Mouse (Mus musculus) regulatory T cell (primary cell): ENCODE measurements around the gene Nlrc5.
"Not testable (repeated sequence)": the region's sequence is repeated elsewhere in the genome, so short reads cannot be mapped to it uniquely, and the experiment has no call there.

Source experiments
- in situ Hi-C: fragments of 300-600 bp; cut with MboI, MseI; formaldehyde crosslinking; loops from one replicate; pipeline ENCODE4 v1.15.1; 2025; ENCODE audit warnings: high pct_unique_total_duplicates

Nlrc5 gene

DNA sequence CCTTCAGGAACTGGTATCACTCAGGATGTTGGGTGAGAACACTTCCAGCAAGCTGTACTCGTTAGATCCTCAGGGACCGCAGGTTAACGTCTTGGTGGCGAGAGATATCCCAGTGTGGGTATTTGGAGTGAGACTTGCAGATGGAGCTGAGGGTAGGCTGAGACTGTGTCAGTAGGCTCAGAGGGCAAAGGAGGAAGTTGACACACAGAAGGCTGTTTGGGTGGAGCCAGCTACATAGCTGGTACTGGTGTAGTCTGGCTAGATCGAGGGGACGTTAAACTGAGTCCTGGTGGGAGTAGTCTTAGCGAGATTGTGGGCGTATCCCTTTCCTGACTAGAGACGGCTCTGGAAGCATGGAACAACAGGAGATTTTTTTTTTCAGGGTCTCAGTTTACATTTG, 16.1 kb upstream of the Nlrc5 start:
- in situ Hi-C loops, result no loop called here

DNA sequence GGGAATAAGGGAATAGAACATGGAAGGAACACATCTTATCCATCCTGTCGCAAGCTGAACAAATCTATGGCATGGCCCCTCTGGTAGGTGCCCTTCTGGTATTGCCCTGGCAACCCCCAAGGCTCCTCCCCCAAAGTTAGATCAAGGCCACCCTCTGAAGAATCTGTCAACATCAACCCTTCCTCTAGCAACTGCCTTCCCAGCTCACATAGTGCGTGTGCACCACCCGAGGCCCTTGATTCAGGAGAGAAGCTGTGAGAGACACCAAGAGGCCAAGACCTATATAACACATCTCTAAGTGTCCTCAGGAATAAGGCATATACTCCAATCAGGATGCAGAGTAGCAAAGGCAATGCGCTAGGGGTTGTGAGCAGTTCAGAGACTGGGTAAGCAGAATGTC, 11.9 kb upstream of the Nlrc5 start:
- in situ Hi-C loops, result loop anchor here (5.0 kb wide), 1 partner anchor 55 kb away; no protein-coding TSS in a partner anchor

DNA sequence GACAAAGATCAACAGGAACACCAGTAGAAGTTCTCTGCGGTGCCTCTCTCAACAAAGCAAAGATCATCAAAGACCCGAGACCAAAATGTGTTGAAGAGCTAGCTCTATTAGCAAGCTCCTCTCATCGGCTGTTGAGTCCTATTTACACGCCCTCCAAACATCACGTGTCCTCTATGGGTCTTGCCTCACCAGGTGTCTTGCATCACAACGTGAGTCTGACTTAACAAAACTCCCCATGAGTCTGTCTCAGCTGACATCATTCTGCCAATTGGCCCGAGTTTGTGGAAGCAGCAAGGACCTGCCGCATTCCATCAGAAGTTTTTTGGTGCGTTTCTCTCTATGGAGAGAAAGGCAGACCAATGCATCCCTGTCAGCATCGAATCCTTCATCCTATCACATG, 6.2 kb upstream of the Nlrc5 start:
- in situ Hi-C loops, result loop anchor here (5.0 kb wide), 1 partner anchor 539 kb away; no protein-coding TSS in a partner anchor

DNA sequence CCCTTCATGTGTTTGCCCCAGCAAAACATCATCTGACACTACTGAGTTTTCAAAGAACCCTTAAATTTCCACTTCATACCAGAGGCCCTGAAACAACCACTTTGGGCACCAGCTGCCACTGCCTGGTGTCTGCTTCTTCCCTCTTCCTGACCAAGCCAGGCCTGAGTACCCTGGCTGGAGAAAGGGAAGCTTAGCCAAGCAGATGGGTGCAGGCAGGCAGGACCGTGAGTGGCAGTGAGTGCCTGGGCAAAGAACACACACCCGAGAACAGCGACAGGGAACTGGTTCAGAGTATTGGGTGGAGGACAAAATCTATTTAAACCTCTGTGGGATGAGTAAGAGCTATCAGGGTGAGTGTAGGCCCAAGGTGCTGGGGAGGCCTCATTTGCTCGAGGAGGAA, 5.7 kb upstream of the Nlrc5 start:
- in situ Hi-C loops, result loop anchor here (5.0 kb wide), 1 partner anchor 539 kb away; no protein-coding TSS in a partner anchor

DNA sequence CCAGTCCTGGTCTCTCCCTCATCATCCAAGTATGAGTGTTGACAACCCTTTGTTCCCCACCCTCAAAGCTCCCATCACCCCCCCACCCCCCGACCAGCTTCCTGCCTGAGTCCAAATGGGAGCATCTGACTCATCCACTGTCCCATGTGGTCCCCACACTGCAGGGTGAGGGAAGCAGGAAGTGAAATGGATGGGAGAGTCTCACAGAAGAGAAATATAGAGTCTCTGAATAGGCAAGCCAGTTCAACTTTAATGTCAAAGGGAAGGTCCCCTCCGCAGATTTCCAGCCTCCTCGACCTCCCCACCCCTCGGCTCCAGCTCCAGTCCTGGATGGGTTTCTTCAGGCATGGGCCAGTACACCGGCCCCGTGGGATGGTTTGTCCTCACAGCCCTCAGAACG, 4.8 kb upstream of the Nlrc5 start:
- in situ Hi-C loops, result loop anchor here (5.0 kb wide), 1 partner anchor 538 kb away; no protein-coding TSS in a partner anchor

DNA sequence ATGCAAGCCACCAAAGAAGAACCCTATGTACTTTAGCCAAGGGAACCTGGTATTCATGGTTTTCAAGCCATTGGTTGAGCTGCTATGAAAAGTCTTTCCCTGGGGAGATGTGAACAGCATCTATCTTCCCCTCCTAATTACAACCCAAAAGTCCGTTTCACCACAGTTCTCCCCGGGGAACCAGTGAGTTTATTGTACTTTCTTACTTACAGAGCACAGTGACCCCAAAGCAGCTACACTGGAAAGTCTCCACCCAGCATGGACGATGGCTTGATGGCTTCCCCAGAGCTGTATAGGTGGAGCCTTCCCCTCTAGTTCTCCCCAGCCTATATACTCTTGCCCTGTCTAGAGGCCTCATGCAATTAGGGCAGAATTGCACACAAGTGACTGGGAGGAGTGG, 1.9 kb upstream of the Nlrc5 start:
- in situ Hi-C loops, result no loop called here

DNA sequence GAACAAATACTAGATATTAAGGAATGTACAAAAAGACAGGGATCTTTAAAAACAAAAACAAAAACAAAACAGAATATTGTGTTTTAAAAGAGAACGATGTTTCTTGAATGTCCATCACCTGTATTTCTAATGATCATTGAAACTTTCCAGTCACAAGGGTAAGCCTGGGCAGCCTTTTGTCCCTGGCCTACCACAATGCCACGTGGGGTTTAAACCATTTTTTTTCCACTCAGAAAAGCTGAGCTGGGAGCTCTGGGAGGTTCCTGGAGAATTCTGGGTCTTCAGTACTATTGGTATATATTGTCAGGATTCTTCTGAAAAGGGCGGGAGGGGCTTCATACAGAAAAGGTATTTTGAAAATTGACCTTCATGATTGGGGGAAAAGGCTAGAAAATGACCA, 802 bp downstream of the Nlrc5 start:
- in situ Hi-C loops, result no loop called here

DNA sequence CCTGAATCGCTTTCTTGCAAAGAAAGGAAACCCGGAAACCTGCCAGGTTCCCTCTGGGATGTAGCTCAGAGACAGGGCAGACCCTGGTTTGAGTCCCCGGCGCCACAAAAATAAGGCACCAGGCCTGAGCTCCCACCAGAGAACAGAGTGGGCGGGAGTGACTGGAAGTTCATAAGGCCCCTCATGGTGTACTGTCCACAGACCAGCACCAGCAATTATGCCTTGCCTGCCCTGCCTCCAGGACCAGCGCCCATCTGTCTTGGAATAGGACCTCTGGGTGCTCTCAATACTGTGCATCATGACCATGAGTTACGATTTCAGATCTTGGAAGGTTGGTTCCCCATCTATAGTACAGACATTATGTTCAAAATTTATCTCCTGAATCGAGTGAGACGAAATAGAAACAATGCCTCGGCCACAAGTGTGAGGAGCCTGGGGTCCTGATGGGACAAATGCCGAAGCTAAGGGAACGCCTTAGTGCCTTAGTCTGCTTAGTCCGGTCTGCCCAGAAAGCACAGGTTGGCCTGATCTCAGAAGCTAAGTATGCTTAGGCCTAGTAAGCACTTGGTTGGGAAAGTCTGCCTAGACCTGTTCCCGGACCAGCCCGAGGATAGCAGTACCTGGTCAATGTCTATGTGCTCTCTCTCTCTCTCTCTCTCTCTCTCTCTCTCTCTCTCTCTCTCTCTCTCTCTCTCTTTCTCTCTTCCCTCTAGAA, 1.4 kb downstream of the Nlrc5 start:
- in situ Hi-C loops, result no loop called here

DNA sequence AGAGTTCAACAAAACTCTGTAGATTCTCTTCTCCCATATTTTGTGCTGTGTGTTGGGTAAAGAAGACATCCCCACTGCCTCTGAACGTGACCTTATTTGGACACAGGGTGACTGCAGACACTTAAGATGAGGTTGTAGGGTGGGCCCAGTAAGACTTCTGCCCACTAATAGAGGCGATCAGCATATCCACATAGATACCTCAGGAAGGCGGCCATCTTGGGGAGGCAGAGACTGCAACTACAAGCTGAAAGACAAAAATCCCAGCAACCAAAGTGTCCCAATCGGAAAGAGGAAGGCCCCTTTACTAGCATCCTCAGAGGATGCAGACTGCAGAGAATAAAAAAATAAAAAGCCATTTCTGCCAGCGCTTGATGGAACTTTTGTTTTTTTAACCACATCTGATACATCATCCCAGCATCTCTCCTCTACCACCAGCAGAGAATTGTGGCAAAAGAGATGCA, 2.0 kb downstream of the Nlrc5 start:
- in situ Hi-C loops, result no loop called here

DNA sequence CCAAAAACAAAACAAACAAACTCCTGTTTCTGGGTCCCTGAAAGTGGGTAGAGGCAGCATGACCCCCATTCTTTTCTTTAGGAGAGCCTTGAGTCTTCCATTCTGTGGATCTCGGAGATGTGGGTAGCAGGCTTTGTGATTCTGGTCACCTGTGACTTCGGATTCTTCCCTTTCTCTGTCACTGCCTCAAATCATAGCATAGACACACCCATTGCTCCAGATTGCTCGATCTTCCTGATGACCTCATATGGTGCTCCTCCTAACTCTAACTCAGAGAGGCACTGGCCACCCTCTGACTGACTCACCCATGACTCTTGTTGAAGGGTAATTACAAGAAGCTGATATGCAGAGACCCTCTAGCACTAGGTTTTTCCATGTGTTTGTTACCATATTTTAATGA, 2.7 kb downstream of the Nlrc5 start:
- in situ Hi-C loops, result no loop called here

DNA sequence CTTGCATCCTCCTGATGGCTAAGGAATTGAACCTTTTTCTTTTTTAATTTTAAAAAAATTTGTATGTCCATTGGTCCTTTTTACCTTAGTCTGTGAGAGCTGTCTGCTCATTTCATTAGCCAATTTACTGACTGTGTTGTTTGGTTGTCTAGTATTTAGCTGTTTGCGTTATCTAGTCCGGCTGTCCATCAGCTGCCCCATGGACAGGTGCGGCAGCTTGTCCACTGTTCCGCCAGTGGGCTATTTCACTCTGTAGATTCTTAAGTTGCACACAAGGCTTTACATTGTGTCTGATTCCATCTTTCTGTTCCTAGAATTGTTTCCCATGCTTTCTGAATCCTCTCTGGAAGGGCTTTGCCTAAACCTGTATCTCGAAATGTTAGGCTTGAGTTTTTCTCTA, 4.5 kb downstream of the Nlrc5 start:
- in situ Hi-C loops, result no loop called here

DNA sequence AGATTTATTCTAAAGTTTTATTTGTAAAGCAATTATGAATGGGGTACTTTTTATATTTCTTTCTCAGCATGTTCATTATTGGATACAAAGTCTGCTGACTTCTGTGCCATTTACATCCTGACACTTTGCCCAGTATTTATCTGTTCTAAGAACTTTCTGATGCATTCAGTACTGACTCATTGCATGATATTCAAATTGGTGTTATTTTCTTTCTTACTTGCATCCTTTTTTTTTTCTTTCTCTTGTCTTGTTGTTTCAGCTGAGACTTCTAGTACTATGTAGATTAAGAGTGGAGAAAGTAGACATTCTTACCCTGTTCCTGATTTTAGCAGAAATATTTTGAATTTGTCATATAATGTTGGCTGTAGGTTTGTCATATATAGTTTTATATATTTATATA, 5.5 kb downstream of the Nlrc5 start:
- in situ Hi-C loops, result no loop called here

DNA sequence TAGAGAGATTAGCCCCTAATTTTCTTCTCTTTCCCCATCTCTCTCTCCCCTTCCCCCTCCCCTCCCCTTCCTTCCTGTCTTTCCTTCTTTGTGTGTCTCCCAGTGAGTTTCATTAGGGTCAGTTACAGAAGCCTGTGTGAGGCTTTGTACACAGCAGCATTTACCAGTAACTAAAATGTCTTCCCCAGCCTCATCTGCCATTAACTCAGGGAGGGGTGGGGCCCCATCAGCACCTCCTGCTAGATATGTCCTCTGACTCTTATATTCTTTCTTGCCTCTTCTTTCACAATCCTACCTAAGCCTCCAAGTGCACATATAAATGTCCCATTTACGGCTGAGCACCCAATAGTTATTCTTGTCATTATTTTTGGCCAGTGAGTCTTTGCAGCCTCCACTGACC, 6.2 kb downstream of the Nlrc5 start:
- in situ Hi-C loops, result no loop called here

DNA sequence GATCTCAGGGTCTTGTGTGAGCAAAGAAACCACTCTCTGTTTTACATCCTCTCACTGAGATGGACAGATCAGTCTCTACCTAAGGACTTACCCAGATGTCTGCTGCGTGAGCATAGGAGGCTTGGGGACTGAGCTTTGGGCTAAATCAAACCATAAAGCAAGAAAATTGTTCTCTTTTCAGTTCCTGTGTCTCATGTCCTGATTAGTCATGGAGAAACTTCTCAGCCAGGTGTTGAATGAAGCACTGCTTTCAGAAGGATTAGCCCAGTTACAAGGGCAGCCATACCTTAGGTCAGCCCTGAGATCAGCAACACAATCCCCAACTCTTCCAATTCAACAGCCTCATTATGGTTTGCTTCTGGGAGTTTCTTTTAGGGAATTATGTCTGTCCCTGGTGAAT, 7.5 kb downstream of the Nlrc5 start:
- in situ Hi-C loops, result no loop called here

DNA sequence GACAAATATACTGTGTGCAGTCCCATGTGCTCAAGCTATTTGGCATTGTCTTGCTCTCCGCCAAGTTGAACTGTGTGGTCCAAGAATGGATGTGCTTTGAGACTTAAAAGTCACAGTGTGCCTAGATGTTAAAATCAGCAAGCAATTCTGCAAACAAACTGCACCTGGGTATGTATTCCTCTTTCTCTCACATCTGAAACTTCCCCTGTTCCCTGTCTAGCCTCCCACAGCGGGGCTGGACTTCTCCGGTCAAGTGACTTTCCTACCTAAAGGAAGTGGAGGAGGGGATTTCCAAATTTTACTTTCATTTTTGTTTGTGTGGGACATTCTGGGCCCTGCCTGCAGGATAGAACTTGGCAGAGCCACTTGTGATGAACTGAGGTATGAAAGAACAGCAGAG, 9.0 kb downstream of the Nlrc5 start:
- in situ Hi-C loops, result no loop called here

DNA sequence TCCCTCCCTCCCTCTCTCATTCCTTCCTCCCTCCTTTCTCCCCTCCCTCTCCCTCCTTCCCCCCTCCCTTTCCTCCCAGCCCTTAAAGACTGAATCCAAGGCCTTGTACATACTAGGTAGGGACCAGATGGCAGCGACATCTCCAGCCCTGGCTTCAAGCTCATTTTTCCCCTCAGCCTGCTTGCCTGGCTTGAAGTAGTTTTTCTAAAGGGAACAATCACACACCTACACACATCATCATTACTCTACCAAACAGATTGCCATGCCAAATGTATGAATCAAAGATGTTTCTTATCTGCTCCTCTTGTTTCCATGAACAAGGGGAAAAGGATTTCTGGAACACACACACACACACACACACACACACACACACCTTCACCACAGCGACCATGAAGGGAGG, 10.3 kb downstream of the Nlrc5 start:
- in situ Hi-C loops, result no loop called here

DNA sequence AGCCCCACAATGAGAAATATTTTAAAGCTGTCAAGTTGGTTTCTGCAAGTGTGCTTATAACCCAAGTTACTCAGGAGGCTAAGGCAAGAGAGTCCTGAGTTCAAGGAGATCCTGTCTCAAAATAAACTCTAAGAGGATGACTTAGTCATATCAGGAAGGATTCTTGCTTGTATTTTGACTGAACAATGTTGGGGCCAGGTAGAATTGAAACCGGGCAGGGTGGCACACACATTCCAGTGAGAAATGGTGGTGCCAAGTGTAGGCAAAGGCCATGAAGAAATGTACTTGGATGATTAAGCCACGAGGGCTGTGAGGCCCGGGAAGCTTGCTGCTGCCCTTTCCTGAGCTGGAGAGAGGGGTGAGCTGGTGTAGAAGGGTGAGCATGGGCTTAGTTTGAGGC, 13.0 kb downstream of the Nlrc5 start:
- in situ Hi-C loops, result no loop called here

DNA sequence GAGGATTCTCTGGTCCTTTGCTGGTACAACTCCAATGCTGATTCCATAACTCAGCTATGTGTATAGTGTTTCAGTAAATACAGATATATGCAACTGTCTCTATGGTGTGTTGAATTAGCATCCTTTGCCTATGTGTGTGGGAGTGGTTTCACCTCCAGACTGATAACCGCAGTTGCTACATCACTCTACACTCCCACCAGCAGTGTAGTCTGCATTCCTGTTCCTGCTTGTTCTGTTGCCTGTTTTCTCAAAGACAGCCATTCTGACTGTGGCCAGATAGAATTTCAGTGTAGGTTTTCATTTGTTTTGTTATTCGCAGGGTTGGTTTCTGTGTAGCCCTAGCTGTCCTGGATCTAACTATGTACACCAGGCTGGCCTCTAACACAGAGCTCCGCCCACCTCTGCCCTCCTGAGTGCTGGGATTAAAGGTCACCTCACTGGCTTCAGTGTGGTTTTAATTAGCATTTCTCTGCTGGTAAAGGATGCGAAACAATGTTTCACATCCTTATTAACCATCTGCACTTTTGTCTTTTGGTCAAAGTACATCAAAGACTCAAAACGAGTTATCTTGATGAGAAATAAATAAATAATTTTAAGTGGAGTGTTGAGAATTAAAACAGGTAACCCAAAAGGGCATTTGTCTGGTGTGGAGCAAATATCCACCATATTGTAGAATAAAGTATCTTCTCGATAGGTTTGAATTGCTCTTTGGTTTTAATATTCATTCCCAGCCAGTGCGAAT, 13.6 kb downstream of the Nlrc5 start:
- in situ Hi-C loops, result no loop called here

DNA sequence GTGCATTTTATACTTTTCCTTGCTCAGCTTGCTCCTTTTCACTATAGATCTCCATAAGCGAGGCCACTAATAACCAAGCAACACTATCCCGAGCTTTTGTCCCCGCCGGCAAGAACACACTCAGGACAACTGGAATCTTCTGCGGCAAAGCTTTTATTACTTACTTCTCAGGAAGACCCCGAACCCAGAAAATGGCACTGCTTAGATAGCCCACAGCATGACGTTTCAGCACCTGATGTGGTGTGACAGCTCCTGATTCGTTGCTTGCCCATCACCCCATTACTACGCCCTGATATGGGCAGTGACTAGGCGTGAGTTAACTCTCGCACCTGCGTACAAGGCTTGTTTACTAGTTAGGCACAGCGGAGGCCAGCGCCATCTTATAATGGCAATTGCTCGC, 18.8 kb downstream of the Nlrc5 start:
- in situ Hi-C loops, result not testable (repeated sequence)

DNA sequence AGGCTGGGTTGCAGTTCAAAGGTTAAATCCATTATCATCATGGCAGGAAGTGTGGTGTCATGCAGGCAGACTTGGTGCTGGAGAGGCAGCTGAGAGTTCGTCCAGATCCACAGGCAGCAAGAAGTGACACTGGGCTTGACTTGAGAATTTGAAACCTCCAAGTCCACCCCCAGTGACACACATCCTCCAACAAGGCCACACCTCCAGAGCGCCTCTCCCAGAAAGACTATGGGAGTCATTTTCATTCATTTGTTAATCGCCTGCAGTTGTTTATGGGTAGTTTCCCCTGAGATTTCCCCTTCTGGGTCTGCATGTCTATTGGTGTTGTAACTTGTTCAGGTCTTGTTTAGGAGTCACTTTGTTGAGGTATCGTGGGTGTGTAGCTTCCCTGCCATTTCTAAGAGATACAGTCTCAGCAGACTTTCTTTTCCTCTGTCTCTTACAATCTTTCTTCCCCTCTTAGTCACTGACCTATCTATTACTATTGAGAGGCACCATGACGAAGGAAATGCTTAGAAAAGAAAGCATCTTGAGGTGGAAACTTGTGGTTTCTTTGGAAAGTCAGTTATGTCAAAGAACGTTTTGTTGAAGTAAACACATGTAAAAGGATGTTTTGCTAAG, 19.8 kb downstream of the Nlrc5 start:
- in situ Hi-C loops, result no loop called here

DNA sequence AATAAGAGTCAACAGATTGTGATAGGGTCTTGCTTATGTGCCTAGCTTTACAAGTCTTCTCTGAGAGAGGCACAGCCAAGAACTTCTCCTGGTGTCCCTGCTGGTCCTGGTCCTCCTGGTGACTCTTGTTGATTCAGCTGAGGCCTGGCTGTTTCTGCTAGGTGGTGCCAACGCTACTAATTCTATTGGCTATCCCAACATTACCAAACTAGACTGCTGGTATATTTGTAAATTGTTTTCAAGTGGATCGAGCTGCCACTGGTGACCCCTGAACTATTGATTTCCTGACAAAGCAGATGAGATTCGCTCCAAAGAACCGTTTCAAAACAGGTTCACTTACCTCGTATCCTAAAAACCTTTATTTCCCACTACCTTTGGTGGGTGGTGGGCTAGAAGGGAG, 20.7 kb downstream of the Nlrc5 start:
- in situ Hi-C loops, result loop anchor here (5.0 kb wide), 1 partner anchor 43 kb away; no protein-coding TSS in a partner anchor

DNA sequence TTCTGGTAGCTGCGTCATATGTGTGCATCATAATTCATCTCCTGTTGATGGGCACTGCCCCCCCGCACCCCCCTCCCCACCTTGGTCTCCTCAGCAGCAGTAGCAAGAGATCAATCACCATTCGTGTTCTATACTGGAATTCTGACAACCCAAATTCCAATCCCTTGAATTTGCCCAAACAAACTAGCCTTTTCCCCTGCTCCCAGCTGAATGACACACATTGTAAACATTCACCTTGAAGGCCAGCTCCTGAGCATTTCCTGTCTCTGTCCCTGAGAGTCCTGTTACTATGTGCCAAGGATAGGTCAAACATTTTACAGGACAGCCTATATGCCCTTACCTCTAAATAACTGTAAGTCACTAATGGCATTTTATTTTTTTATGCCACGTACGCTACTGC, 21.9 kb downstream of the Nlrc5 start:
- in situ Hi-C loops, result loop anchor here (5.0 kb wide), 1 partner anchor 44 kb away; no protein-coding TSS in a partner anchor
